Comparison of ENCODE assay signal across 13 mouse cellular contexts in genomic region chr2:51610305-51610704, GRCm38 (mm10). TPM values are rescaled to one million over a fixed set of nuclear protein-coding genes. Genes with fewer than 3 reads are reported as not detected.
A peak's percentile ranks its signal among the peaks of the same experiment; 100 is the strongest.
DNase-seq lines count a peak whose midpoint lies in the region; ATAC-seq lines count a peak whose summit lies in the region.
"Had no signal": no experiment of that assay in that cellular context is flagged by ENCODE, and none has a peak within 500 bp of the region (broad histone marks: within the 10 kb centered on the region; RNA-seq: fewer than 3 reads in every experiment).

No protein-coding gene starts in this region.

- no peaks in the 10 kb centered on the region for H3K27me3 ChIP-seq in forebrain, embryonic 16.5 days (replicated peaks; ENCODE audit: control insufficient read depth, insufficient read depth, low read length)

- H3K27ac ChIP-seq in forebrain, embryonic 16.5 days (ENCODE audit: low read length), result no peak overlapping the region
- H3K27ac ChIP-seq: liver, embryonic 14.5 days had no signal

- peaks cover 6% of the 10 kb centered on the region for H3K4me1 ChIP-seq in forebrain, embryonic 16.5 days (replicated peaks; ENCODE audit: control insufficient read depth, insufficient read depth, low read length)

- WGBS in forebrain, embryonic 16.5 days, result 3% methylated on average over 10 of the region's 10 CpGs

- intact Hi-C loops in left cerebral cortex, postnatal 4 days (cut with DNase I), result no loop called here

- peak overlapping the region; percentile 18 for H3K4me3 ChIP-seq in forebrain, embryonic 16.5 days (replicated peaks; ENCODE audit: low read length)

- no peaks in the 10 kb centered on the region for H3K9me3 ChIP-seq in forebrain, embryonic 16.5 days (ENCODE audit: control insufficient read depth, low read length)

- H3K9ac ChIP-seq in forebrain, embryonic 16.5 days (replicated peaks; ENCODE audit: low read depth, low read length), result 0 out of 2 replicates have a peak overlapping the region, but pooled peaks have one; percentile 20
- H3K9ac ChIP-seq: liver, embryonic 14.5 days had no signal

- peak; percentile 69 for ATAC-seq in forebrain, embryonic 16.5 days

- peak overlapping the region; percentile 51 for H3K4me2 ChIP-seq in forebrain, embryonic 16.5 days (ENCODE audit: low read length)

- no peaks in the 10 kb centered on the region for H3K36me3 ChIP-seq in forebrain, embryonic 16.5 days (ENCODE audit: control insufficient read depth, insufficient read depth)

- peak; percentile 67 for DNase-seq in left cerebral cortex, postnatal 4 days
- DNase-seq in left cerebral cortex, adult 18-20 months (ENCODE audit: low spot score in 2 of 2), result no peak
- peak; percentile 39 to 61 for DNase-seq in layer of hippocampus, postnatal 14 days (ENCODE audit: low spot score in 2 of 2)
- DNase-seq in right cerebral cortex, postnatal 10 days (ENCODE audit: low spot score in 2 of 2), result peak; percentile 72 to 74
- DNase-seq in kidney, postnatal 25 days, result no peak
- DNase-seq in gastrocnemius, postnatal 10 days, result no peak
- DNase-seq: cerebellum, adult 8-10 months; kidney, adult 8-10 months; thymus, postnatal 25 days had no signal

RNA-seq across cellular contexts. Expression of gene Tas2r134, which starts 17.0 kb away (rescaled TPM):
- total RNA-seq in left cerebral cortex, postnatal 4 days (2021), result not detected
- not detected for total RNA-seq in left cerebral cortex, adult 18-20 months (2021)
- not detected in 2 replicates for polyA plus RNA-seq in forebrain, embryonic 16.5 days (2015; fragmentation: Nextera tagmentation; extraction: Ambion mirVana)
- not detected for total RNA-seq in layer of hippocampus, postnatal 14 days (2021)
- total RNA-seq in gastrocnemius, postnatal 10 days (2021), result not detected
- polyA plus RNA-seq: heart, embryonic 14.5 days; liver, embryonic 14.5 days; spleen, adult 2 months had no signal

Comparison
In these comparisons a context has a peak if more than half of its experiments do, and no peak if none do; other contexts are left out.
1. DNase-seq: peak in left cerebral cortex, postnatal 4 days (single experiment), layer of hippocampus, postnatal 14 days (2 of 2) and right cerebral cortex, postnatal 10 days (2 of 2); none in left cerebral cortex, adult 18-20 months (0 of 2), kidney, postnatal 25 days (0 of 2) and gastrocnemius, postnatal 10 days (single experiment).